Mouse (Mus musculus): Measurements from ENCODE around the gene Dusp6. TPM values are rescaled to one million over a fixed set of nuclear protein-coding genes. Genes with fewer than 3 reads are reported as not detected.

Dusp6 gene
- total RNA-seq, 1 experiment = 83.0 TPM

DNA sequence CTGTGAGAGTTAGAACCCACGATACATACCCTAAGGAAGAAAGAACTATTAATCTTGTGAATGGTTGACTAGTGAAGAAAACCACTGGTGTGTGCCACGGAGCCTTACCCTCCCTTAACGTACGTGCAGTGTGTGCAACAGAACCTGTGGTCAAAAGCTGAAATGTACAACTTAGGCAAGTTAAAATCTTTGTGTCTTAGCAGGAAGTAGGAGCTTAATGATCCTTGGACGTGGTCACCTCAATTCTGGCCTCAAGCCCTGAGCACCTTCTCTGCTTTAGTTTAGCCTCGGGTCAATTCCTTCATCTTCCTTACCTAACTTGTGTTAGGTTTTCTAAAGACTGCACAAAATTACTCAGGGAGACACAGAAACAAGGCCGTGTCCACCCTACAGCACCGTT lies 3.2 kb upstream of the Dusp6 start:
- TF ChIP-seq HCFC1 (IDR thresholded peaks at IDR 0.05; ENCODE audit: borderline replicate concordance, insufficient read depth, low read length) (no peak), ZC3H11A (IDR thresholded peaks at IDR 0.05; ENCODE audit: borderline replicate concordance, low read depth, low read length) (no peak), CHD2 (IDR thresholded peaks at IDR 0.05; ENCODE audit: low read depth, low read length) (no peak), MAFK (IDR thresholded peaks at IDR 0.05; ENCODE audit: insufficient read depth, low read depth, low read length) (no peak), ZNF384 (IDR thresholded peaks at IDR 0.05; ENCODE audit: low read depth, low read length) (no peak)
- H3K27ac ChIP-seq (ENCODE audit: insufficient read depth, low read depth, low read length, poor library complexity, severe bottlenecking) = no peak overlapping the region
- H3K36me3 ChIP-seq (ENCODE audit: control insufficient read depth, insufficient read depth, low read length, poor library complexity, severe bottlenecking) = no peaks in the 10 kb centered on the region
- in situ Hi-C loops (cut with MboI; ENCODE audit: low sequenced_read_pairs in 2 of 2, unreplicated experiment in 2 of 2) = no loop called here
- H3K4me1 ChIP-seq (ENCODE audit: control insufficient read depth in 2 of 2, insufficient read depth in 2 of 2, low read length in 2 of 2, poor library complexity in 1 of 2) = peaks cover 2% of the 10 kb centered on the region in 2 experiments; a peak in 3 of 4 replicates
- no peaks in the 10 kb centered on the region for H3K9me3 ChIP-seq (ENCODE audit: control insufficient read depth, insufficient read depth, low read depth, low read length)
- H3K4me3 ChIP-seq (ENCODE audit: insufficient read depth in 1 of 2, low read depth in 1 of 2, low read length in 2 of 2, poor library complexity in 1 of 2, severe bottlenecking in 1 of 2) = no peak overlapping the region
- no peak for DNase-seq (ENCODE audit: low read depth, low spot score)
- no peak overlapping the region for H3K9ac ChIP-seq (ENCODE audit: insufficient read depth, low read depth, low read length, poor library complexity, severe bottlenecking)

DNA sequence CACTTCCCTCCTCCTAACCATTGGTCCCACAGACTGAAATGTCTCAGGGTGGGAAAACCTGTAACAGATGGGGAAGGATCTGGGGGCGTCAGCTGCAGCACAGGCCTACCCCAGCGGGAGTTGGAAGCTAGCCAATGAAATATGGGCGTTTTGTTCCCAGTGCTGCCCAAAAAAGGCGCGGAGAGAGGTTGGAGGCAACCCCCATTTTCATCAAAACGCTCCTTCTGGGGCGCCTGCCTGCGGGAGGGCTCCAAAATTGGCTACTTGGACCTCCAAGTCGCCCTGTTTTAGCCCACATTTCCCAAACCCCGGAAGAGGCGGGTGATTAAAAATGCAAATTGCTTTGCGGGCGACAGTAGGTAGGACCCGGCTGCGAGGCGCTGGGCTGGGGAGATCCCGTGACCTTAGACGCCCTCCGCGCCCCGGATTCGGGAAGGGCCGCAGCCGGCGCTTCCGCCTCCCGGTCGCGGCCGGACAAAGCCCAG lies 1.8 kb upstream of the Dusp6 start:
- DNase-seq (ENCODE audit: low read depth, low spot score) = no peak

DNA sequence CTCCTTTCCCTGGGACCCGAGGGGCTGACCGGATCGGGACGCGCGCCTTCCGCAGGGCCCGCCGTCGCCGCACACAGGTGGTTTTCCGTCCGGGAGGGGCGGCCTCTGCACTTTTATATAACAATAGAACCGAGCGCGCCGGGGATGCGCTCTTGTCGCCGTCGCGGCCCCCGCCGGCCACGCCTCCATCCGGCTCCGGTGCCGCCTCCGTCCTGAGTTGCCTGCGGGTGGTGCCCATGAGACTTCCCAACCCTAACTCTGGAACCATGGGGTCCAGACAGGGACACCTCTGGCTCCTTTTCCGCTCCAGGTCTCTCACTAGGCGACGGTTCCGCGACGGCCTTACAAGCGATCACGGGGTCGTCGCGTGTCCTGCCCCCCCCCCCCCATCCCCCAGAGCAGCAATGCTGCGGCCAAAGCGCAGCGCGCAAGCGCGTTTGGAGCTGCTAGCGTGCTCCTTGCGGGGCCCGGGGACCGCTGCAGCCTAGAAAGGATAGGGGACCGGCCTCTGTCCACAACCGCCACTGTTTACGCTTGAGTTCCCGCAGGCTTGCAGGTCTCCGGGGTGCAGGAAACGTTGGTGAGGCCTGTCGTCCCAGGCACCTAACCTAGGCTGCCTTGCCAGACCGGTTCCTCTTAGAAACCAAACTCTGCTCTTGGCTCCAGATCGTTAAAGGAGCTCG lies 1.3 kb upstream of the Dusp6 start:
- Histone ChIP-seq H3K36me3 (ENCODE audit: control insufficient read depth, insufficient read depth, low read length, poor library complexity, severe bottlenecking) (peaks cover 7% of the 10 kb centered on the region), H3K9me3 (ENCODE audit: control insufficient read depth, insufficient read depth, low read depth, low read length) (no peaks in the 10 kb centered on the region), H3K4me3 (ENCODE audit: insufficient read depth in 1 of 2, low read depth in 1 of 2, low read length in 2 of 2, poor library complexity in 1 of 2, severe bottlenecking in 1 of 2) (peak overlapping the region; percentile 69 to 75), H3K9ac (ENCODE audit: insufficient read depth, low read depth, low read length, poor library complexity, severe bottlenecking) (peak overlapping the region; percentile 96), H3K27ac (ENCODE audit: insufficient read depth, low read depth, low read length, poor library complexity, severe bottlenecking) (peak overlapping the region; percentile 99), H3K4me1 (ENCODE audit: control insufficient read depth in 2 of 2, insufficient read depth in 2 of 2, low read length in 2 of 2, poor library complexity in 1 of 2) (peaks cover 2 to 8% of the 10 kb centered on the region in 2 experiments; a peak in 3 of 4 replicates)
- in situ Hi-C loops (cut with MboI; ENCODE audit: low sequenced_read_pairs in 2 of 2, unreplicated experiment in 2 of 2) = no loop called here
- TF ChIP-seq ZC3H11A (IDR thresholded peaks at IDR 0.05; ENCODE audit: borderline replicate concordance, low read depth, low read length) (no peak), MAFK (IDR thresholded peaks at IDR 0.05; ENCODE audit: insufficient read depth, low read depth, low read length) (no peak), ZNF384 (IDR thresholded peaks at IDR 0.05; ENCODE audit: low read depth, low read length) (no peak), CHD2 (IDR thresholded peaks at IDR 0.05; ENCODE audit: low read depth, low read length) (no peak), HCFC1 (IDR thresholded peaks at IDR 0.05; ENCODE audit: borderline replicate concordance, insufficient read depth, low read length) (no peak)
- no peak for DNase-seq (ENCODE audit: low read depth, low spot score)

More for the DNA sequence above, 1.8 kb upstream of the Dusp6 start:
- Histone ChIP-seq H3K4me1 (ENCODE audit: control insufficient read depth in 2 of 2, insufficient read depth in 2 of 2, low read length in 2 of 2, poor library complexity in 1 of 2) (peaks cover 2 to 6% of the 10 kb centered on the region in 2 experiments; a peak in 3 of 4 replicates), H3K9me3 (ENCODE audit: control insufficient read depth, insufficient read depth, low read depth, low read length) (no peaks in the 10 kb centered on the region), H3K9ac (ENCODE audit: insufficient read depth, low read depth, low read length, poor library complexity, severe bottlenecking) (peak overlapping the region; percentile 96), H3K27ac (ENCODE audit: insufficient read depth, low read depth, low read length, poor library complexity, severe bottlenecking) (peak overlapping the region; percentile 99), H3K36me3 (ENCODE audit: control insufficient read depth, insufficient read depth, low read length, poor library complexity, severe bottlenecking) (peaks cover 4% of the 10 kb centered on the region), H3K4me3 (ENCODE audit: insufficient read depth in 1 of 2, low read depth in 1 of 2, low read length in 2 of 2, poor library complexity in 1 of 2, severe bottlenecking in 1 of 2) (peak overlapping the region; percentile 69 to 75)
- in situ Hi-C loops (cut with MboI; ENCODE audit: low sequenced_read_pairs in 2 of 2, unreplicated experiment in 2 of 2) = no loop called here
- TF ChIP-seq HCFC1 (IDR thresholded peaks at IDR 0.05; ENCODE audit: borderline replicate concordance, insufficient read depth, low read length) (0 out of 2 replicates have a peak, but pooled peaks have one; percentile 36), MAFK (IDR thresholded peaks at IDR 0.05; ENCODE audit: insufficient read depth, low read depth, low read length) (no peak), ZC3H11A (IDR thresholded peaks at IDR 0.05; ENCODE audit: borderline replicate concordance, low read depth, low read length) (no peak)

DNA sequence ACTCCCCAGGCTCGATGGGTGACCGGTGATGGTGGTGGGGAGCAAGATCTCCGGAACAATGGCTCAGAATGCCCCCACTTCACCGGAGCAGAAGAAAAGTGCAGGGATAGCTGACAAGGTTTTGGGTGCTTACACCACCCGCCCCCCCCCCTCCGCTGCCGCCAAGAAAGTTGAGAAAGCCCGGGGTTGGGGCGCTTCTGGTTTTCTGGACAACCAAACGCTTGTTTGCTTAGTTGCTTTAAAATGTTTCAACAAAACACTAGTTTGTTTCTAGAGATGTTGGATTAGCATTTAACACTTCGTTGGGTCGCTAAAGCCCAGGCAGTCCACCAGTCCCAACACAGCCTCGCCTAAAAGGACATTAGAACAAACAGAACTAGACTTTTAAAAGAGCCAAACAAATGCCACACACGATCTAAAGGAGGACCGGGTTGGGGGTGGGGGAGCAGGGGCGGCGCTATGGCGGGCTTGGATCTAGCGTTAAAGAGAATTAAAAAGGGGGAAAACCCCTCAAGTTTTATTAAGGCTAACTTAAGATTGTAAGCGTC lies 638 bp upstream of the Dusp6 start:
- DNase-seq (ENCODE audit: low read depth, low spot score) = no peak
- no peaks in the 10 kb centered on the region for H3K9me3 ChIP-seq (ENCODE audit: control insufficient read depth, insufficient read depth, low read depth, low read length)
- H3K4me3 ChIP-seq (ENCODE audit: insufficient read depth in 1 of 2, low read depth in 1 of 2, low read length in 2 of 2, poor library complexity in 1 of 2, severe bottlenecking in 1 of 2) = peak overlapping the region; percentile 69 to 75
- H3K27ac ChIP-seq (ENCODE audit: insufficient read depth, low read depth, low read length, poor library complexity, severe bottlenecking) = peak overlapping the region; percentile 99
- H3K36me3 ChIP-seq (ENCODE audit: control insufficient read depth, insufficient read depth, low read length, poor library complexity, severe bottlenecking) = peaks cover 7% of the 10 kb centered on the region
- TF ChIP-seq CHD2 (IDR thresholded peaks at IDR 0.05; ENCODE audit: low read depth, low read length) (no peak), HCFC1 (IDR thresholded peaks at IDR 0.05; ENCODE audit: borderline replicate concordance, insufficient read depth, low read length) (peak; percentile 21; the same call in 1 of the 2 replicates)
- in situ Hi-C loops (cut with MboI; ENCODE audit: low sequenced_read_pairs in 2 of 2, unreplicated experiment in 2 of 2) = no loop called here
- peaks cover 2 to 6% of the 10 kb centered on the region in 2 experiments; a peak in 3 of 4 replicates for H3K4me1 ChIP-seq (ENCODE audit: control insufficient read depth in 2 of 2, insufficient read depth in 2 of 2, low read length in 2 of 2, poor library complexity in 1 of 2)
- H3K9ac ChIP-seq (ENCODE audit: insufficient read depth, low read depth, low read length, poor library complexity, severe bottlenecking) = peak overlapping the region; percentile 96

All from ES-E14 (cell line).